Mouse (Mus musculus) heart, adult 2 months (tissue): ENCODE results near the gene Il15ra. TPM values are rescaled to one million over a fixed set of nuclear protein-coding genes. Genes with fewer than 3 reads are reported as not detected.
A peak's percentile ranks its signal among the peaks of the same experiment; 100 is the strongest.
"Not testable (repeated sequence)": the region's sequence is repeated elsewhere in the genome, so short reads cannot be mapped to it uniquely, and the experiment has no call there.

ENCODE experiments used
- DNase-seq, 2 experiments: peaks; one replicate each; pipeline ENCODE4 v3.0.0; 2021
- H3K27ac ChIP-seq: fragments of 200-600 bp; 2 replicates; pipeline ENCODE4 v1.8.1; 2022
- H3K27me3 ChIP-seq: fragments of 200-500 bp; 2 replicates; pipeline ENCODE4 v1.6.1; 2012; ENCODE audit warnings: mild to moderate bottlenecking, low read length, inconsistent platforms, mixed read lengths; ENCODE audit not compliant: control insufficient read depth, insufficient read depth
- H3K36me3 ChIP-seq: fragments of 200-500 bp; 2 replicates; pipeline ENCODE4 v1.6.1; 2012; ENCODE audit warnings: low read length, inconsistent platforms; ENCODE audit not compliant: control insufficient read depth, insufficient read depth
- H3K4me1 ChIP-seq: fragments of 200-500 bp; 2 replicates; pipeline ENCODE4 v1.6.1; 2011; ENCODE audit warnings: low read length; ENCODE audit not compliant: control insufficient read depth, insufficient read depth
- H3K4me3 ChIP-seq: fragments of 200-600 bp; 2 replicates; pipeline ENCODE4 v1.8.1; 2022
- H3K79me2 ChIP-seq: fragments of 200-500 bp; replicated peaks from 2 replicates; pipeline ENCODE4 v1.6.1; 2012; ENCODE audit warnings: mild to moderate bottlenecking, inconsistent platforms, low read length, moderate library complexity, mixed read lengths; ENCODE audit not compliant: control insufficient read depth, insufficient read depth
- H3K9ac ChIP-seq: fragments of 200-500 bp; 2 replicates; pipeline ENCODE4 v1.6.1; 2012; ENCODE audit warnings: low read depth, mild to moderate bottlenecking, control low read depth, inconsistent platforms, low read length, mixed read lengths
- CTCF ChIP-seq: fragments of 200-600 bp; IDR thresholded peaks from 2 replicates; pipeline ENCODE4 v1.8.1; 2022; ENCODE audit warnings: antibody characterized with exemption, mild to moderate bottlenecking, moderate library complexity
- EP300 ChIP-seq: fragments of 200-500 bp; IDR thresholded peaks from 2 replicates; pipeline ENCODE4 v1.6.1; 2011; ENCODE audit warnings: low read depth, low read length, control low read depth; ENCODE audit not compliant: insufficient read depth
- POLR2A ChIP-seq: fragments of 200-500 bp; IDR thresholded peaks from 2 replicates; pipeline ENCODE4 v1.6.1; 2011; ENCODE audit warnings: mild to moderate bottlenecking, low read depth, low read length, control low read depth; ENCODE audit not compliant: insufficient read depth
- WGBS: fragments of 180-500 bp; shearing (Covaris S2); methylation state at CpG from one replicate; pipeline ENCODE4 v1.1.7; 2018; 5-methylcytosine and 5-hydroxymethylcytosine counted together
- intact Hi-C: fragments of 180-260 bp; cut with DNase I; formaldehyde crosslinking; loops from one replicate; pipeline ENCODE4 v1.15.1; 2025
- polyA plus RNA-seq: library from polyadenylated mRNA; depleted of rRNA; stranded (reverse); fragments of >200 nt; gene quantifications from 2 replicates; pipeline ENCODE4 v1.2.3, GENCODE M21; 2012
- total RNA-seq, 2 experiments: library from RNA; stranded (reverse); gene quantifications; 2 replicates each; pipeline ENCODE4 v1.2.3; 2021

Il15ra gene
- total and polyA plus RNA-seq, 3 experiments: 24.4 to 35.3 (median 31.2) TPM

DNA sequence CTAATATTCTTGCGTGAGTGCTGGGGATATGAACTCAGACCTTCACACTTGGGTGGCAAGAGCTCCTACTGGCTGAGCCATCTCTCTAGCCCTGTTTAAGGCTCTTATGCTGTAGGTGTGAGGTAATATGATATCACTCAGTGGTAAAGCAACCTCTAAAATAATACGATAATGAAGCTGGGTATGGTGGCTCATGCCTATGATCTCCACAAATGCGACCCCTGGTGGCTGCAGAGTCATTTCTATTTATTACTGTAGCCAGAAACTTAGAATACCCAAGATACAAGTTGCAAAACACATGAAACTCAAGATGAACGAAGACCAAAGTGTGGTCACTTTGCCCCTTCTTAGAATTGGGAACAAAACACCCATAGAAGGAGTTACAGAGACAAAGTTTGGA is 5.0 kb downstream of the Il15ra start:
- WGBS: 49% methylated on average over 4 of the region's 4 CpGs
- H3K79me2 ChIP-seq, H3K9ac ChIP-seq, H3K4me3 ChIP-seq, H3K27ac ChIP-seq, H3K27me3 ChIP-seq, DNase-seq, intact Hi-C loops: not testable (repeated sequence)
- Histone ChIP-seq H3K4me1 (peaks cover 17% of the 10 kb centered on the region), H3K36me3 (peaks cover 23% of the 10 kb centered on the region)
- peak; percentile 59 for TF ChIP-seq CTCF

DNA sequence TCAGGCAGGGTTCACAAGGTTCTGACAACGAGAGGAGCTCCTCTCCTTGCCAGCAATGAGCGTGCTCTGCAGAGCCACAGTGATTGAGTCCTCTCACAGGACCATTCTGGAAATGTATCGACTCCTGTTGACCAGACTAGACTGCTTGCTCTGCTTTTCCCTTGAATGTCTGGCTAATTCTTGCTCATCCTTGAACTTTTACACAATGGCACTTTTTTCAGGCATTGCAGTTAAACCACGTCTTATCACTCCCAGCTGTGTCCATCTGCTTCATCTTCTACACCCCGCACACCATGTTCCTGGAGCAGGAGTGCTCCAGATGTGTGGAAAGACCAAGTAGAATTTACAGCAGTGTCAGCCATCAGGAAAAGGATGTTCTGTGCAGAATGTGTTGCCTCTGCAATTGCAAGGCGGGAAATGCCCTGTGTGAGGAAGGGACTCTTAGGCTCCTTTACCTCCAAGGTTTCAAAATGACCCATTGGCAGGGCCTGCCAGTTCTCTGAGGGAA is 7.4 kb downstream of the Il15ra start:
- no peak overlapping the region for H3K27ac ChIP-seq
- 76% methylated on average over 6 of the region's 6 CpGs for WGBS
- H3K79me2 ChIP-seq: peaks cover 7% of the 10 kb centered on the region; the same call in 1 of the 2 replicates
- peaks cover 17% of the 10 kb centered on the region for H3K4me1 ChIP-seq
- H3K27me3 ChIP-seq: no peaks in the 10 kb centered on the region
- peaks cover 15% of the 10 kb centered on the region for H3K36me3 ChIP-seq
- intact Hi-C loops: no loop called here
- TF ChIP-seq CTCF (no peak), POLR2A (no peak), EP300 (no peak)
- no peak overlapping the region for H3K9ac ChIP-seq
- DNase-seq: no peak
- no peak overlapping the region for H3K4me3 ChIP-seq

DNA sequence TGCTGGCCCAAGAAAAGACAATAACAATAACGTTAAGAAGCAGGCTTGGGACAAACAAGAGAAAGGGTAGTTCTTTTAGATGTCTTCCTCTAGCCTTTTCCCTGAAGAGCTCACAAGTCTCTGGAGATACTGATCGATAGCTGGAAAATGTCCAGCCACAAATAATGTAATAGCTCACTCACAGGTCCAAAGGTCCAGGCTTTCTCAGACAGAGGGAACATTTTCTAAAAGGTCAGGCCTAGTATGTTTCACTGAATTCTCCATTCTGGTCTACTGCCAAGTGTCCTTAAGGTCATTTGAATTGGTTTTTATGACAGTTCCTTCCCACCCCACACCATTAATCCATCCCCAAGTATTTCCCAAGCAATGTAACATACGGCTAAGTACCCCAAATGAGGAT is 7.9 kb downstream of the Il15ra start:
- Histone ChIP-seq H3K27ac (no peak overlapping the region), H3K36me3 (peaks cover 15% of the 10 kb centered on the region), H3K4me1 (peaks cover 17% of the 10 kb centered on the region), H3K27me3 (no peaks in the 10 kb centered on the region), H3K4me3 (no peak overlapping the region), H3K79me2 (peaks cover 6% of the 10 kb centered on the region; the same call in 1 of the 2 replicates), H3K9ac (no peak overlapping the region)
- intact Hi-C loops: no loop called here
- DNase-seq: no peak
- WGBS: 60% methylated on average over 3 of the region's 3 CpGs
- TF ChIP-seq CTCF (no peak), EP300 (no peak), POLR2A (no peak)

DNA sequence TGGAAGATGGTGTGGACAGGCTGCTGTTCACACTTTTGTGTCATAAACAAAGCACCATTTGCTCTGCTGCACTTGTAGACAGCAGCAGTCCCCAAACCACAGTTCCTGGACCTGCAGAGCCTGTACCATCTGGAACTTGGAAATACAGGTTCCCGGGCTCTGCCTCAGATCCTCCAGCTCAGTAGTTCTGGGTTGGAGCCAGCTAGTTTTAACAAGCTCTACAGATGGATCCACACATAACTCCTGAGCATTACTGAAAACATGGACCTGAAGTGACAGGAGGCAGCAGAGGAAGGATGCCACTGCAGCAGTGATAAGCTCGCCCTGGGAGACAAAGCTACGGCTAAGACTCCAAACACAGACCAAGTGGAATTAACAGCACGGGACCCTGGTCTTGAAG is 9.4 kb downstream of the Il15ra start:
- Histone ChIP-seq H3K9ac (no peak overlapping the region), H3K4me1 (peaks cover 14% of the 10 kb centered on the region), H3K79me2 (peaks cover 5% of the 10 kb centered on the region; the same call in 1 of the 2 replicates), H3K27ac (no peak overlapping the region), H3K36me3 (peaks cover 19% of the 10 kb centered on the region), H3K4me3 (no peak overlapping the region), H3K27me3 (no peaks in the 10 kb centered on the region)
- intact Hi-C loops: no loop called here
- DNase-seq: no peak
- 75% methylated on average over 4 of the region's 4 CpGs for WGBS
- TF ChIP-seq POLR2A (no peak), EP300 (no peak), CTCF (no peak)

DNA sequence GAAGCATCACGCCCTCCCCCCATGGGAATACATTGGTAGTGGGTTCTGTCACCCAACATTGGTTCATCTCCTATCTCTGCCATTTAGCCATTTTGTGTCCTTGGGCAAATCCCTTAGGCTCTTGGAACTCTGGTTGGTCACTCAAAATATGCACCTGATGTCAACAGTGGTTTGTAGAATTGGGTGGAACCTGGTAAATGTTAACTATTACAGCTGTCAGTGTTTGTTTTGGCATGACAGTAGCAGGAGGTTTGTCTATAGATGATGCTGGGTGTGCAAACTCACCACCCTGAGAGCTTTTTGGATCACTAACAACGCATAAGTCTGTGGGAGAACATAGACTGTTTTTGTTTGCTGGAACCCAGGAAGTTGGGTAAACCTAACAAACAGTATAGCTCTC is 13.5 kb downstream of the Il15ra start:
- Histone ChIP-seq H3K27me3 (no peaks in the 10 kb centered on the region), H3K9ac (no peak overlapping the region), H3K4me3 (no peak overlapping the region), H3K4me1 (peaks cover 7% of the 10 kb centered on the region), H3K27ac (no peak overlapping the region), H3K36me3 (peaks cover 16% of the 10 kb centered on the region), H3K79me2 (peaks cover 3% of the 10 kb centered on the region; the same call in 1 of the 2 replicates)
- DNase-seq: no peak
- WGBS: 88% methylated on average over 2 of the region's 2 CpGs
- intact Hi-C loops: loop anchor here (5.0 kb wide), 1 partner anchor 44 kb away; no protein-coding TSS in a partner anchor
- TF ChIP-seq POLR2A (no peak), CTCF (no peak)

DNA sequence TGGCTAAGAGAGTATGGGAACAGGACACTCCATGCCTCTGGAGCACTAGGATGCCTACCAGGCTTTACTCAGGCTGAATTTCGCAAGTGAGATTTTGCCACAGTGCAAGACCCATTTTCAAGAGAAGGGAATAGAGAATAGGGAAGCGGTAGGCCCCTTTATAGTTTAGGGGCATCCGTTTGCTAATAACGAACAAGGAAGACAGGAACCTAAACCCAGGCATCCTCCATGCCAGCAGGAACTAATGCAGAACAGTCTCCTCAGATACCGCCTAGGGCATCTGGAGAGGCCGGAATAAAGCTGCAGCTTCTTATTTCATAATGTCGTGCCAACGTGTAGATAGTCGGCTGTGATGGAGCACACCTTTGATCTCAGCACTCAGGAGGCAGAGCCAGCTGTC is 17.5 kb downstream of the Il15ra start:
- Histone ChIP-seq H3K27ac (no peak overlapping the region), H3K4me1 (no peaks in the 10 kb centered on the region), H3K9ac (no peak overlapping the region), H3K79me2 (no peaks in the 10 kb centered on the region), H3K36me3 (peaks cover 16% of the 10 kb centered on the region), H3K27me3 (no peaks in the 10 kb centered on the region), H3K4me3 (no peak overlapping the region)
- 85% methylated on average over 9 of the region's 9 CpGs for WGBS
- TF ChIP-seq CTCF (no peak), EP300 (no peak), POLR2A (no peak)
- intact Hi-C loops: no loop called here
- DNase-seq: no peak

GRCm38 (mm10) chr2:11727574-11727973 is 22.5 kb downstream of the Il15ra start:
- DNase-seq: no peak
- no peaks in the 10 kb centered on the region for H3K79me2 ChIP-seq
- peaks cover 6% of the 10 kb centered on the region for H3K36me3 ChIP-seq
- H3K9ac ChIP-seq: no peak overlapping the region
- TF ChIP-seq EP300: no peak
- no peak overlapping the region for H3K27ac ChIP-seq
- no peaks in the 10 kb centered on the region for H3K27me3 ChIP-seq
- intact Hi-C loops: no loop called here
- H3K4me3 ChIP-seq: no peak overlapping the region
- WGBS: 92% methylated on average over 5 of the region's 5 CpGs
- no peaks in the 10 kb centered on the region for H3K4me1 ChIP-seq
